Mouse (Mus musculus) ES-Bruce4 (cell line): ENCODE measurements around the gene 6030458C11Rik. TPM values are rescaled to one million over a fixed set of nuclear protein-coding genes. Genes with fewer than 3 reads are reported as not detected.

Experiments used
- H3K27ac ChIP-seq: 2 replicates; pipeline ENCODE4 v1.5.1; 2012; ENCODE audit warnings: low read length, inconsistent platforms; ENCODE audit not compliant: insufficient read depth
- H3K27me3 ChIP-seq: 2 replicates; pipeline ENCODE4 v1.6.1; 2012; ENCODE audit warnings: mild to moderate bottlenecking, low read length, inconsistent platforms; ENCODE audit not compliant: control insufficient read depth, poor library complexity, insufficient read depth, severe bottlenecking
- H3K36me3 ChIP-seq: 2 replicates; pipeline ENCODE4 v1.6.1; 2012; ENCODE audit warnings: inconsistent platforms, mild to moderate bottlenecking, low read length, moderate library complexity; ENCODE audit not compliant: control insufficient read depth, poor library complexity, insufficient read depth, severe bottlenecking
- H3K4me1 ChIP-seq: one replicate; pipeline ENCODE4 v1.8.1; 2011; ENCODE audit warnings: low read length; ENCODE audit not compliant: control insufficient read depth, insufficient read depth
- H3K4me3 ChIP-seq: 2 replicates; pipeline ENCODE4 v1.5.1; 2011; ENCODE audit warnings: low read depth, mild to moderate bottlenecking, low read length
- H3K9ac ChIP-seq: 2 replicates; pipeline ENCODE4 v1.6.1; 2012; ENCODE audit warnings: low read depth, mild to moderate bottlenecking, inconsistent platforms; ENCODE audit not compliant: poor library complexity, severe bottlenecking
- H3K9me3 ChIP-seq: replicated peaks from 2 replicates; pipeline ENCODE4 v1.6.1; 2012; ENCODE audit warnings: mild to moderate bottlenecking, low read length, inconsistent platforms; ENCODE audit not compliant: control insufficient read depth, poor library complexity, insufficient read depth, severe bottlenecking
- CTCF ChIP-seq: IDR thresholded peaks from one replicate; pipeline ENCODE4 v1.8.1; 2011; ENCODE audit warnings: low read depth, low read length
- EP300 ChIP-seq: IDR thresholded peaks from 2 replicates; pipeline ENCODE4 v1.6.1; 2011; ENCODE audit warnings: low read depth, low read length; ENCODE audit not compliant: insufficient read depth
- POLR2A ChIP-seq: IDR thresholded peaks from one replicate; pipeline ENCODE4 v1.8.1; 2011; ENCODE audit warnings: low read length; ENCODE audit not compliant: insufficient read depth
- polyA plus RNA-seq: library from polyadenylated mRNA; stranded (reverse); fragments of >200 nt; gene quantifications from 2 replicates; pipeline ENCODE4 v1.2.4, GENCODE M21; 2011; ENCODE audit warnings: low read depth; ENCODE audit not compliant: missing spikeins, insufficient read depth, insufficient read length

Gene 6030458C11Rik
- polyA plus RNA-seq, 1 experiment, result 54.8 TPM

GRCm38 (mm10) chr15:12774149-12774753, 50.2 kb downstream of the 6030458C11Rik start:
- Histone ChIP-seq H3K27ac (no peak overlapping the region), H3K9ac (no peak overlapping the region), H3K4me3 (no peak overlapping the region), H3K9me3 (peaks cover 6% of the 10 kb centered on the region; the same call in 1 of the 2 replicates), H3K4me1 (no peaks in the 10 kb centered on the region), H3K27me3 (no peaks in the 10 kb centered on the region; the same call in 1 of the 2 replicates), H3K36me3 (no peaks in the 10 kb centered on the region)
- TF ChIP-seq CTCF, result no peak
- no peak for TF ChIP-seq POLR2A
- no peak for TF ChIP-seq EP300

GRCm38 (mm10) chr15:12770958-12771357, 53.5 kb downstream of the 6030458C11Rik start:
- TF ChIP-seq POLR2A, result no peak
- TF ChIP-seq CTCF, result no peak
- TF ChIP-seq EP300, result no peak
- H3K4me1 ChIP-seq, result no peaks in the 10 kb centered on the region
- peaks cover 6% of the 10 kb centered on the region; the same call in 1 of the 2 replicates for H3K9me3 ChIP-seq
- H3K9ac ChIP-seq, result no peak overlapping the region
- H3K27me3 ChIP-seq, result no peaks in the 10 kb centered on the region
- H3K27ac ChIP-seq, result no peak overlapping the region
- H3K36me3 ChIP-seq, result no peaks in the 10 kb centered on the region
- H3K4me3 ChIP-seq, result no peak overlapping the region

DNA sequence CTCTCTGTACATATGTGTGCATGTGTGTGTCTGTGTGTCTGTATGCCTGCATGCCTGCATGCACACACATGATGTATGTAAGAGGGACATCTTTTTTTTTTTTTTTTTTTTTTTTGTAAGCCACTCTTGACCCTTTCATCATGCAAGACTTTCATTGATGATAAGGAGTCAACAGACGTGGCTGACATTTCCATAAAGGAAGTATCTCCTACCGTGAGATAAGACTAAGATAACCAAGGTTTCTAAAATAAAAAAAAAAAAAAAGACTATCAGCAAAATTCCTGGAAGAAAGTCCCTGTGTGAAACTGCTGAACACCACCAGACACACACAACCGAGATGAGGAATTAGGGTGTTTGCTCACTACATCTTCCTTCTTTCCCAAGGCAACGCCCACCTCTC, 57.6 kb downstream of the 6030458C11Rik start:
- no peaks in the 10 kb centered on the region for H3K36me3 ChIP-seq
- no peak overlapping the region for H3K4me3 ChIP-seq
- no peak for TF ChIP-seq CTCF
- TF ChIP-seq POLR2A, result no peak
- no peak for TF ChIP-seq EP300
- H3K4me1 ChIP-seq, result no peaks in the 10 kb centered on the region
- no peaks in the 10 kb centered on the region for H3K9me3 ChIP-seq
- no peak overlapping the region for H3K9ac ChIP-seq
- H3K27me3 ChIP-seq, result no peaks in the 10 kb centered on the region
- H3K27ac ChIP-seq, result no peak overlapping the region

- Histone ChIP-seq H3K27me3 (no peaks in the 10 kb centered on the region), H3K36me3 (no peaks in the 10 kb centered on the region), H3K27ac (no peak overlapping the region), H3K4me3 (no peak overlapping the region), H3K9ac (no peak overlapping the region), H3K4me1 (no peaks in the 10 kb centered on the region), H3K9me3 (no peaks in the 10 kb centered on the region)
- TF ChIP-seq POLR2A, result no peak
- TF ChIP-seq CTCF, result no peak
- TF ChIP-seq EP300, result no peak
Observed at GRCm38 (mm10) chr15:12763147-12763546, 61.3 kb downstream of the 6030458C11Rik start.

DNA sequence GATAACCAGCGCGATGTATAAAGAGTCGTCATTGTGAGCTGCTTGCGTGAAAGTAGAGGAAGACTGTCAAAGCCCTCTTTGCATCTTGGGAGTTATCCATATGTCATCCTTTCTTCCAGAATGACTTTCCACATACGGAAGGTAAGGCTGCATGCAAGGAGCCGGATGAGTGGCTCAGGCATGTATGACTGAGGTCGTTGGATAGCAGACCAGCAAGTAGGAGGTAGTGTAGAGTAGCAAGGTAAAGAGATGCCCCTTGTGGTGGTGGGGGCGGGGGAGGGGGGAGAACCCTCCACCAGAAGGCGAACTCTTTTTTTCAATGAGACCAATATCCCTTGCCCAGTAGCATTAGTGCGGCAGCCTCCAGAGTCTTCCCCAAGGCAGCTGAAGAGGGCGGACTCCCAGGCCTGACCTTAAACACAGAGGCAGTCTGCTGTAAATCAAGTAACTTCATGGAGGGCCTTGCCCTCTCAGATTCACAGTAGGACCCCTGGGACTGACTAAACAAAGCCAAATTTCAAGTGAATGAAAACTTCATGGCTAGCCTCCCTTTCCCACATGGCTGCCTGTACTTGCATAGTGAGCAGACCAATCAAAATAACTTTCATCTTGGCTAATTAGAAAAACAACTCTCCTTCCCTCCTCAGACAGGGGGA, 62.1 kb downstream of the 6030458C11Rik start:
- TF ChIP-seq CTCF, result no peak
- no peak for TF ChIP-seq POLR2A
- no peak for TF ChIP-seq EP300
- Histone ChIP-seq H3K4me3 (no peak overlapping the region), H3K36me3 (no peaks in the 10 kb centered on the region), H3K9me3 (no peaks in the 10 kb centered on the region), H3K27ac (no peak overlapping the region), H3K9ac (no peak overlapping the region), H3K27me3 (no peaks in the 10 kb centered on the region), H3K4me1 (no peaks in the 10 kb centered on the region)

- no peaks in the 10 kb centered on the region for H3K36me3 ChIP-seq
- no peak overlapping the region for H3K4me3 ChIP-seq
- no peaks in the 10 kb centered on the region for H3K4me1 ChIP-seq
- H3K9ac ChIP-seq, result no peak overlapping the region
- TF ChIP-seq CTCF, result no peak
- H3K27ac ChIP-seq, result no peak overlapping the region
- H3K9me3 ChIP-seq, result no peaks in the 10 kb centered on the region
- no peaks in the 10 kb centered on the region for H3K27me3 ChIP-seq
Observed at GRCm38 (mm10) chr15:12760747-12761146, 63.7 kb downstream of the 6030458C11Rik start.
